Mouse (Mus musculus) MEL (cell line): Measurements from ENCODE around the gene Vps26c. TPM values are rescaled to one million over a fixed set of nuclear protein-coding genes. Genes with fewer than 3 reads are reported as not detected.

Experiments used
- DNase-seq: peaks from one replicate; pipeline ENCODE4 v3.0.0; 2011; ENCODE audit warnings: low read depth, low spot score
- H3K27ac ChIP-seq: 2 replicates; pipeline ENCODE4 v1.5.1; 2012; ENCODE audit warnings: low read depth, mild to moderate bottlenecking, control low read depth, low read length, moderate library complexity; ENCODE audit not compliant: control insufficient read depth
- H3K27me3 ChIP-seq, 2 experiments: fragments of 150-350 bp in 1 of 2; sonication (generic) in 1 of 2; 2 replicates each; pipeline ENCODE4 v1.6.1; 2012; ENCODE audit warnings: low read length in 2 of 2, mild to moderate bottlenecking in 2 of 2, improper control_type of control experiment in 1 of 2, moderate library complexity in 1 of 2; ENCODE audit not compliant: insufficient read depth in 2 of 2, control insufficient read depth in 1 of 2
- H3K36me3 ChIP-seq, 2 experiments: 2 replicates each; pipeline ENCODE4 v1.6.1; 2012 to 2014; ENCODE audit warnings: low read length in 2 of 2, improper control_type of control experiment in 1 of 2, inconsistent platforms in 1 of 2, mild to moderate bottlenecking in 1 of 2; ENCODE audit not compliant: insufficient read depth in 2 of 2, control insufficient read depth in 1 of 2
- H3K4me1 ChIP-seq, 2 experiments: fragments of 150-350 bp in 1 of 2; sonication (generic) in 1 of 2; 2 replicates each; pipeline ENCODE4 v1.6.1; 2012; ENCODE audit warnings: low read length in 2 of 2, improper control_type of control experiment in 1 of 2, mild to moderate bottlenecking in 1 of 2; ENCODE audit not compliant: insufficient read depth in 2 of 2, control insufficient read depth in 1 of 2
- H3K4me3 ChIP-seq, 2 experiments: fragments of 150-350 bp in 1 of 2; sonication (generic) in 1 of 2; 2 replicates each; pipeline ENCODE4 v1.5.1; 2012; ENCODE audit warnings: low read depth in 2 of 2, low read length in 2 of 2, mild to moderate bottlenecking in 2 of 2, moderate library complexity in 2 of 2, control low read depth in 1 of 2, improper control_type of control experiment in 1 of 2; ENCODE audit not compliant: control insufficient read depth in 1 of 2, insufficient read depth in 1 of 2
- H3K79me2 ChIP-seq: 2 replicates; pipeline ENCODE4 v1.6.1; 2012; ENCODE audit warnings: mild to moderate bottlenecking, low read length, moderate library complexity; ENCODE audit not compliant: control insufficient read depth, poor library complexity, insufficient read depth
- H3K9ac ChIP-seq: 2 replicates; pipeline ENCODE4 v1.6.1; 2012; ENCODE audit warnings: low read depth, mild to moderate bottlenecking, control low read depth, low read length, moderate library complexity; ENCODE audit not compliant: control insufficient read depth, poor library complexity, severe bottlenecking
- H3K9me3 ChIP-seq: fragments of 150-350 bp; sonication (generic); replicated peaks from 2 replicates; pipeline ENCODE4 v1.6.1; 2012; ENCODE audit warnings: mild to moderate bottlenecking, low read length, improper control_type of control experiment, moderate library complexity; ENCODE audit not compliant: insufficient read depth
- BHLHE40 ChIP-seq: IDR thresholded peaks from 2 replicates; pipeline ENCODE4 v1.6.1; 2012; ENCODE audit warnings: low read depth, mild to moderate bottlenecking, inconsistent platforms, low read length, improper control_type of control experiment, borderline replicate concordance
- CHD1 ChIP-seq: IDR thresholded peaks from 2 replicates; pipeline ENCODE4 v1.6.1; 2012; ENCODE audit warnings: low read depth, mild to moderate bottlenecking, inconsistent platforms, low read length, improper control_type of control experiment
- CHD2 ChIP-seq: IDR thresholded peaks from 2 replicates; pipeline ENCODE4 v1.6.1; 2011; ENCODE audit warnings: low read length, improper control_type of control experiment
- CTCF ChIP-seq, 3 experiments: IDR thresholded peaks in 2 of 3; conservative IDR thresholded peaks in 1 of 3; 2 replicates each; pipeline ENCODE4 v1.5.1; 2011 to 2012; ENCODE audit warnings: low read length in 3 of 3, low read depth in 2 of 3, mild to moderate bottlenecking in 2 of 3, improper control_type of control experiment in 1 of 3, inconsistent platforms in 1 of 3, mixed read lengths in 1 of 3, moderate library complexity in 1 of 3; ENCODE audit not compliant: control insufficient read depth in 1 of 3, insufficient read depth in 1 of 3, poor library complexity in 1 of 3, severe bottlenecking in 1 of 3
- E2F4 ChIP-seq: IDR thresholded peaks from 2 replicates; pipeline ENCODE4 v1.6.1; 2011; ENCODE audit warnings: low read depth, low read length, improper control_type of control experiment, borderline replicate concordance
- ELF1 ChIP-seq: IDR thresholded peaks from 2 replicates; pipeline ENCODE4 v1.6.1; 2014; ENCODE audit warnings: low read depth, mild to moderate bottlenecking, inconsistent platforms, low read length, improper control_type of control experiment, moderate library complexity
- EP300 ChIP-seq, 2 experiments: IDR thresholded peaks; 2 replicates each; pipeline ENCODE4 v1.6.1; 2011; ENCODE audit warnings: improper control_type of control experiment in 2 of 2, low read length in 2 of 2, low read depth in 1 of 2, mild to moderate bottlenecking in 1 of 2
- ETS1 ChIP-seq: IDR thresholded peaks from 2 replicates; pipeline ENCODE4 v1.6.1; 2012; ENCODE audit warnings: low read depth, mild to moderate bottlenecking, inconsistent platforms, low read length, improper control_type of control experiment, moderate library complexity
- HCFC1 ChIP-seq: IDR thresholded peaks from 2 replicates; pipeline ENCODE4 v1.6.1; 2012; ENCODE audit warnings: low read depth, mild to moderate bottlenecking, inconsistent platforms, low read length, improper control_type of control experiment, moderate library complexity
- JUND ChIP-seq: IDR thresholded peaks from 2 replicates; pipeline ENCODE4 v1.6.1; 2011; ENCODE audit warnings: low read depth, mild to moderate bottlenecking, improper control_type of control experiment, low read length
- KAT2A ChIP-seq: conservative IDR thresholded peaks from 2 replicates; pipeline ENCODE4 v1.6.1; 2012; ENCODE audit warnings: low read depth, low read length, improper control_type of control experiment, inconsistent platforms
- MAFK ChIP-seq: IDR thresholded peaks from 2 replicates; pipeline ENCODE4 v1.6.1; 2011; ENCODE audit warnings: low read depth, mild to moderate bottlenecking, low read length, improper control_type of control experiment, borderline replicate concordance
- MAX ChIP-seq: IDR thresholded peaks from 2 replicates; pipeline ENCODE4 v1.6.1; 2011; ENCODE audit warnings: low read length, improper control_type of control experiment
- MAZ ChIP-seq: IDR thresholded peaks from 2 replicates; pipeline ENCODE4 v1.6.1; 2012; ENCODE audit warnings: low read depth, mild to moderate bottlenecking, inconsistent platforms, low read length, improper control_type of control experiment
- MEF2A ChIP-seq: IDR thresholded peaks from 2 replicates; pipeline ENCODE4 v1.6.1; 2014; ENCODE audit warnings: low read depth, mild to moderate bottlenecking, inconsistent platforms, low read length, improper control_type of control experiment; ENCODE audit not compliant: poor library complexity, insufficient replicate concordance, severe bottlenecking; ENCODE audit errors: extremely low read depth
- MXI1 ChIP-seq: IDR thresholded peaks from 2 replicates; pipeline ENCODE4 v1.6.1; 2011; ENCODE audit warnings: mild to moderate bottlenecking, low read depth, low read length, improper control_type of control experiment
- MYC ChIP-seq: IDR thresholded peaks from 2 replicates; pipeline ENCODE4 v1.6.1; 2011; ENCODE audit warnings: low read depth, mild to moderate bottlenecking, low read length, improper control_type of control experiment, moderate library complexity
- NELFE ChIP-seq: IDR thresholded peaks from 2 replicates; pipeline ENCODE4 v1.6.1; 2011; ENCODE audit warnings: low read depth, low read length, improper control_type of control experiment
- NRF1 ChIP-seq: IDR thresholded peaks from 2 replicates; pipeline ENCODE4 v1.6.1; 2014; ENCODE audit warnings: low read depth, mild to moderate bottlenecking, inconsistent platforms, low read length, improper control_type of control experiment, moderate library complexity; ENCODE audit not compliant: poor library complexity, insufficient read depth, severe bottlenecking
- POLR2A ChIP-seq, 2 experiments: IDR thresholded peaks; 2 replicates each; pipeline ENCODE4 v1.6.1; 2011 to 2012; ENCODE audit warnings: low read length in 2 of 2, mild to moderate bottlenecking in 2 of 2, control low read depth in 1 of 2, improper control_type of control experiment in 1 of 2, low read depth in 1 of 2, moderate library complexity in 1 of 2; ENCODE audit not compliant: control insufficient read depth in 1 of 2, insufficient read depth in 1 of 2, poor library complexity in 1 of 2
- POLR2AphosphoS2 ChIP-seq: IDR thresholded peaks from 2 replicates; pipeline ENCODE4 v1.6.1; 2011; ENCODE audit warnings: low read length, improper control_type of control experiment
- POLR2AphosphoS5 ChIP-seq: IDR thresholded peaks from 2 replicates; pipeline ENCODE4 v1.6.1; 2012; ENCODE audit warnings: low read depth, borderline replicate concordance, mild to moderate bottlenecking, inconsistent platforms, low read length, moderate library complexity, mixed read lengths
- RAD21 ChIP-seq: IDR thresholded peaks from 2 replicates; pipeline ENCODE4 v1.6.1; 2011; ENCODE audit warnings: mild to moderate bottlenecking, low read depth, low read length, improper control_type of control experiment
- RCOR1 ChIP-seq: IDR thresholded peaks from 2 replicates; pipeline ENCODE4 v1.6.1; 2012; ENCODE audit warnings: low read depth, mild to moderate bottlenecking, inconsistent platforms, low read length, improper control_type of control experiment
- SIN3A ChIP-seq: IDR thresholded peaks from 2 replicates; pipeline ENCODE4 v1.6.1; 2012; ENCODE audit warnings: low read length, improper control_type of control experiment, inconsistent platforms
- SMC3 ChIP-seq: IDR thresholded peaks from 2 replicates; pipeline ENCODE4 v1.6.1; 2011; ENCODE audit warnings: low read depth, low read length, improper control_type of control experiment
- TAL1 ChIP-seq: IDR thresholded peaks from 2 replicates; pipeline ENCODE4 v1.6.1; 2012; ENCODE audit warnings: mild to moderate bottlenecking, inconsistent platforms, low read length, moderate library complexity, mixed read lengths
- TBP ChIP-seq: IDR thresholded peaks from 2 replicates; pipeline ENCODE4 v1.8.0; 2011; ENCODE audit warnings: low read depth, low read length, improper control_type of control experiment
- TCF12 ChIP-seq: IDR thresholded peaks from 2 replicates; pipeline ENCODE4 v1.6.1; 2014; ENCODE audit warnings: low read depth, mild to moderate bottlenecking, inconsistent platforms, low read length, improper control_type of control experiment, moderate library complexity
- UBTF ChIP-seq: IDR thresholded peaks from 2 replicates; pipeline ENCODE4 v1.6.1; 2012; ENCODE audit warnings: low read depth, mild to moderate bottlenecking, inconsistent platforms, low read length, improper control_type of control experiment, moderate library complexity, borderline replicate concordance; ENCODE audit not compliant: insufficient read depth
- USF1 ChIP-seq: IDR thresholded peaks from 2 replicates; pipeline ENCODE4 v1.6.1; 2014; ENCODE audit warnings: low read depth, mild to moderate bottlenecking, inconsistent platforms, low read length, improper control_type of control experiment, moderate library complexity
- ZC3H11A ChIP-seq: IDR thresholded peaks from 2 replicates; pipeline ENCODE4 v1.6.1; 2012; ENCODE audit warnings: low read depth, mild to moderate bottlenecking, inconsistent platforms, low read length, improper control_type of control experiment
- ZKSCAN1 ChIP-seq: IDR thresholded peaks from 2 replicates; pipeline ENCODE4 v1.6.1; 2012; ENCODE audit warnings: low read depth, mild to moderate bottlenecking, inconsistent platforms, low read length, improper control_type of control experiment, moderate library complexity
- ZMIZ1 ChIP-seq: IDR thresholded peaks from 2 replicates; pipeline ENCODE4 v1.6.1; 2012; ENCODE audit warnings: low read depth, mild to moderate bottlenecking, inconsistent platforms, low read length, improper control_type of control experiment, moderate library complexity
- ZNF384 ChIP-seq: IDR thresholded peaks from 2 replicates; pipeline ENCODE4 v1.6.1; 2012; ENCODE audit warnings: low read depth, mild to moderate bottlenecking, inconsistent platforms, low read length, improper control_type of control experiment
- polyA plus RNA-seq, 2 experiments: library from polyadenylated mRNA; stranded (reverse) in 1 of 2; unstranded in 1 of 2; fragments of >175 nt in 1 of 2; fragments of >200 nt in 1 of 2; gene quantifications; 2 replicates each; pipeline versions ENCODE4 v1.2.1 to v1.2.4; 2012; ENCODE audit warnings: low replicate concordance in 2 of 2, low read depth in 1 of 2; ENCODE audit not compliant: insufficient read length in 2 of 2, insufficient read depth in 1 of 2, missing spikeins in 1 of 2
- total RNA-seq: library from RNA; depleted of rRNA; stranded (reverse); fragments of 300-350 nt; gene quantifications from 2 replicates; pipeline ENCODE4 v1.2.3, GENCODE M21; 2012; rRNA removed

Gene Vps26c
- total RNA-seq (20.9 and 23.2 TPM in 2 replicates), polyA plus RNA-seq (10 to 100 TPM in 1 of 2 experiments, not detected in 1; 23.7 TPM)

GRCm38 (mm10) chr16:94526344-94527151 lies at the start of gene Vps26c:
Gene Vps26c, minus strand, starts transcription at chr16:94526830.
- Histone ChIP-seq H3K27ac (peak within 1 kb of the TSS; percentile 93), H3K79me2 (peaks cover 8% of the 10 kb centered on the region), H3K4me3 (peak within 1 kb of the TSS; percentile 70 to 90), H3K9ac (peak within 1 kb of the TSS; percentile 87), H3K4me1 (peaks cover 7 to 12% of the 10 kb centered on the region in 2 experiments; a peak in 3 of 4 replicates), H3K36me3 (peaks cover 0 to 11% of the 10 kb centered on the region in 2 experiments; a peak in 2 of 4 replicates), H3K27me3 (no peaks in the 10 kb centered on the region), H3K9me3 (no peaks in the 10 kb centered on the region)
- DNase-seq: peak; percentile 98
- TF ChIP-seq BHLHE40: peak; percentile 92
- TF ChIP-seq ELF1: peak; percentile 86
- TF ChIP-seq TAL1: no peak
- no peak for TF ChIP-seq SMC3
- TF ChIP-seq POLR2A (IDR thresholded peaks at IDR 0.05; ENCODE audit: control insufficient read depth in 1 of 2, insufficient read depth in 1 of 2, low read depth in 1 of 2, low read length in 2 of 2, poor library complexity in 1 of 2): peak; percentile 78 to 94; a peak in 2 of 4 replicates
- TF ChIP-seq NRF1: peak; percentile 75
- TF ChIP-seq SIN3A: peak; percentile 85
- peak; percentile 80 for TF ChIP-seq MYC
- peak; percentile 96 for TF ChIP-seq ZNF384
- TF ChIP-seq KAT2A: no peak; the same call in 1 of the 2 replicates
- peak; percentile 98 for TF ChIP-seq USF1
- no peak for TF ChIP-seq UBTF
- TF ChIP-seq RCOR1: no peak
- TF ChIP-seq CHD2: no peak
- no peak for TF ChIP-seq RAD21
- TF ChIP-seq MEF2A: no peak
- no peak for TF ChIP-seq POLR2AphosphoS5
- no peak for TF ChIP-seq MAFK
- TF ChIP-seq EP300 (IDR thresholded peaks at IDR 0.05; ENCODE audit: low read depth in 1 of 2, low read length in 2 of 2): no peak; a peak in 2 of 4 replicates
- TF ChIP-seq CHD1: no peak
- TF ChIP-seq MXI1: peak; percentile 73
- TF ChIP-seq CTCF (IDR thresholded peaks at IDR 0.05 in 2 of 3, conservative IDR thresholded peaks at IDR 0.05 in 1 of 3; ENCODE audit: control insufficient read depth in 1 of 3, insufficient read depth in 1 of 3, low read depth in 2 of 3, low read length in 3 of 3, poor library complexity in 1 of 3, severe bottlenecking in 1 of 3): 0 out of 6 replicates have a peak, but pooled peaks of 1 of the 3 experiments have one; percentile 0
- peak; percentile 91 for TF ChIP-seq NELFE
- no peak for TF ChIP-seq JUND
- peak; percentile 59 for TF ChIP-seq ETS1
- TF ChIP-seq POLR2AphosphoS2: no peak
- TF ChIP-seq TCF12: peak; percentile 54; the same call in 1 of the 2 replicates
- peak; percentile 88 for TF ChIP-seq E2F4
- TF ChIP-seq ZKSCAN1: no peak
- TF ChIP-seq HCFC1: peak; percentile 86
- peak; percentile 70 for TF ChIP-seq TBP
- TF ChIP-seq ZC3H11A: no peak
- peak; percentile 85 for TF ChIP-seq MAX
- 0 out of 2 replicates have a peak, but pooled peaks have one; percentile 73 for TF ChIP-seq MAZ
- peak; percentile 75; the same call in 1 of the 2 replicates for TF ChIP-seq ZMIZ1
